Mouse (Mus musculus) kidney, adult 2 months (tissue): ENCODE data around the gene Pid1. TPM values are rescaled to one million over a fixed set of nuclear protein-coding genes. Genes with fewer than 3 reads are reported as not detected.
A peak's percentile ranks its signal among the peaks of the same experiment; 100 is the strongest.

Experiments
- DNase-seq: peaks from one replicate; pipeline ENCODE4 v3.0.0; 2021
- H3K27ac ChIP-seq: fragments of 200-500 bp; 2 replicates; pipeline ENCODE4 v1.5.1; 2012; ENCODE audit warnings: low read depth, low read length, control low read depth, inconsistent platforms; ENCODE audit not compliant: insufficient read depth
- H3K27me3 ChIP-seq: fragments of 200-500 bp; replicated peaks from 2 replicates; pipeline ENCODE4 v1.6.1; 2012; ENCODE audit warnings: mild to moderate bottlenecking, moderate library complexity, low read length, inconsistent platforms; ENCODE audit not compliant: control insufficient read depth, insufficient read depth
- H3K36me3 ChIP-seq: fragments of 200-500 bp; 2 replicates; pipeline ENCODE4 v1.6.1; 2012; ENCODE audit warnings: mild to moderate bottlenecking, moderate library complexity, low read length, inconsistent platforms; ENCODE audit not compliant: control insufficient read depth, insufficient read depth
- H3K4me1 ChIP-seq: fragments of 200-500 bp; 2 replicates; pipeline ENCODE4 v1.6.1; 2011; ENCODE audit warnings: low read length; ENCODE audit not compliant: control insufficient read depth, insufficient read depth
- H3K4me3 ChIP-seq: fragments of 200-500 bp; 2 replicates; pipeline ENCODE4 v1.5.1; 2011; ENCODE audit warnings: mild to moderate bottlenecking, low read depth, low read length, control low read depth; ENCODE audit not compliant: insufficient read depth
- CTCF ChIP-seq: fragments of 200-500 bp; conservative IDR thresholded peaks from 2 replicates; pipeline ENCODE4 v1.5.1; 2011; ENCODE audit warnings: low read depth, mild to moderate bottlenecking, control low read depth, low read length, moderate library complexity, mixed read lengths; ENCODE audit not compliant: insufficient read depth, insufficient read length
- POLR2A ChIP-seq: fragments of 200-500 bp; IDR thresholded peaks from one replicate; pipeline ENCODE4 v1.6.1; 2011; ENCODE audit warnings: low read depth, low read length, control low read depth
- WGBS: fragments of 180-500 bp; shearing (Covaris S2); methylation state at CpG from one replicate; pipeline ENCODE4 v1.1.7; 2018; 5-methylcytosine and 5-hydroxymethylcytosine counted together
- polyA plus RNA-seq: library from polyadenylated mRNA; depleted of rRNA; stranded (reverse); fragments of >200 nt; gene quantifications from 2 replicates; pipeline ENCODE4 v1.2.3, GENCODE M21; 2012; rRNA removed

The Pid1 gene
- 6.7 and 8.5 TPM in 2 replicates for polyA plus RNA-seq

DNA sequence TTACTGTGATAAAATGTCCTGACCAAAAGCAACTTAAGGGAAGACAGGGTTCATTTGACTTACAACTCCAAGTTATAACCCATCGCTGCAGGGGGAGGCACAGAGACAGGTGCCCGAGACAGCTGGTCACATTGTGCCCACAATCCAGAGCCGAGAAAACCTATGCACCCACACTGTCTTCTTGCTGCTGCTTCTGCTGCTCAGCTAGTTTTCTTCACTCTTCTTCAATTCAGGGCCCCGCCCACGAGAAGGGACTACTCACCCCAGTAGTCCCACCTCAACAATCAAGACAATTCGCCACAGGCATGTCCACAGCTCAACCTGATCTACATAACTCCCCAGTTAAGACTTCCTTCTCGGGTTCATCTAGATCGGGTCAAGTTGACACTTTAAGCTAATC lies at the start of gene Pid1:
TSS of gene Pid1 (minus strand) at position 214 of the 400 bp plus-strand sequence.
- no peak within 1 kb of the TSS for H3K27ac ChIP-seq
- WGBS: 88% methylated on average over 8 of the region's 8 CpGs

GRCm38 (mm10) chr1:84409514-84409913 lies 45.5 kb upstream of the Pid1 start:
- DNase-seq: no peak
- 78% methylated on average over 2 of the region's 2 CpGs for WGBS
- Histone ChIP-seq H3K27ac (no peak overlapping the region), H3K4me1 (no peaks in the 10 kb centered on the region), H3K27me3 (no peaks in the 10 kb centered on the region), H3K4me3 (no peak overlapping the region), H3K36me3 (no peaks in the 10 kb centered on the region)
- TF ChIP-seq CTCF (no peak), POLR2A (no peak)

More for the DNA sequence above, at the start of gene Pid1:
- TF ChIP-seq CTCF (no peak), POLR2A (no peak)
- no peak within 1 kb of the TSS for H3K4me3 ChIP-seq
- no peaks in the 10 kb centered on the region for H3K4me1 ChIP-seq
- H3K36me3 ChIP-seq: no peaks in the 10 kb centered on the region
- H3K27me3 ChIP-seq: no peaks in the 10 kb centered on the region
- no peak for DNase-seq

DNA sequence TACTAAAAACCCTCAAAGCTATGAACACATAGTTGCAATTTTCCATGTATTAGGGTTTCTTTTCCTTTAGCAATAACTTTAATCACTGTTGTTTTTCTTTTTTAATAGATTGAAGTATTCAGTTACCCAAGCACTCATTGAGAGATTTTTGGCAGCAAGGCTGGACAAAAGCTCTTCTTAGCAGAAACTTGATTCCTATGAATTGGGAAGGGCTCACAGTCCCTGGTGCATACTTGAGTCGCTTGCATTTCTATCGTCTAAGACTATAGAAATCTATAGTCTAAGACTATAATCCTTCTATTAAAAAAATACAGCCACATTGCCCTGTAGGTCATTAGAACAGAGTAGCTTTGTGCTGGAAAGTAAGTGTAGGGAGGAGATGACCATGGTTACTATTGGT lies 44.9 kb upstream of the Pid1 start:
- TF ChIP-seq CTCF: no peak
- TF ChIP-seq POLR2A: no peak
- no peaks in the 10 kb centered on the region for H3K4me1 ChIP-seq
- no peaks in the 10 kb centered on the region for H3K36me3 ChIP-seq
- H3K27ac ChIP-seq: no peak overlapping the region
- DNase-seq: no peak
- H3K27me3 ChIP-seq: no peaks in the 10 kb centered on the region
- no peak overlapping the region for H3K4me3 ChIP-seq
- 78% methylated on average over 2 of the region's 2 CpGs for WGBS

GRCm38 (mm10) chr1:84406891-84407290 lies 42.9 kb upstream of the Pid1 start:
- no peak overlapping the region; the same call in 1 of the 2 replicates for H3K27ac ChIP-seq
- H3K36me3 ChIP-seq: no peaks in the 10 kb centered on the region
- WGBS: 55% methylated on average over 4 of the region's 4 CpGs
- TF ChIP-seq CTCF: no peak
- no peak for TF ChIP-seq POLR2A
- no peak overlapping the region for H3K4me3 ChIP-seq
- no peaks in the 10 kb centered on the region for H3K27me3 ChIP-seq
- peak; percentile 62 for DNase-seq
- H3K4me1 ChIP-seq: no peaks in the 10 kb centered on the region

- 81% methylated on average over 5 of the region's 5 CpGs for WGBS
Observed at GRCm38 (mm10) chr1:84405551-84406290, 41.7 kb upstream of the Pid1 start.

DNA sequence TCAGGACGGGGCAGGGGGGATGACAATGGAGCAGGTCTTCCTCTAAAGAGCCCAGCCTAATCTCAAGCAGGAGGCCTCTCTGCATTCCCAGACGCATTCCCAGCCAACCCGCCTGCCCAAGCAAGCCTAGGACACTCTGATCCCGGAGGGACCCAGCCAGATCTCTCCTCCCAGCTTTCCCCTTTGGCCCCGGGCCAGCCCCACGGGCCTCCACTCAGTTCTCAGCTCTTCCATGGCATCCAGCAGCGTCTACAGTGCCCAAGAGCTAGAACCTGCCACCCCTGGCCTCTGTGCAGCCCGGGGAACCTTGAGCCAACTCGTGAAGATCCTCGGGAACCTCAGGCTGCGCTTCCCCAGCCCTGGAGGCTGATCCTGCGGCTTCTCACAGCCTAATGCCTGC lies 40.9 kb upstream of the Pid1 start:
- H3K4me1 ChIP-seq: no peaks in the 10 kb centered on the region
- TF ChIP-seq POLR2A: no peak
- TF ChIP-seq CTCF: no peak
- H3K36me3 ChIP-seq: no peaks in the 10 kb centered on the region
- DNase-seq: no peak
- H3K4me3 ChIP-seq: no peak overlapping the region
- H3K27me3 ChIP-seq: no peaks in the 10 kb centered on the region
- H3K27ac ChIP-seq: no peak overlapping the region
- 65% methylated on average over 12 of the region's 12 CpGs for WGBS

More at GRCm38 (mm10) chr1:84405551-84406290, 41.7 kb upstream of the Pid1 start:
- DNase-seq: no peak
- Histone ChIP-seq H3K27ac (no peak overlapping the region), H3K4me3 (no peak overlapping the region), H3K36me3 (no peaks in the 10 kb centered on the region), H3K27me3 (no peaks in the 10 kb centered on the region), H3K4me1 (no peaks in the 10 kb centered on the region)
- TF ChIP-seq CTCF (no peak), POLR2A (no peak)

DNA sequence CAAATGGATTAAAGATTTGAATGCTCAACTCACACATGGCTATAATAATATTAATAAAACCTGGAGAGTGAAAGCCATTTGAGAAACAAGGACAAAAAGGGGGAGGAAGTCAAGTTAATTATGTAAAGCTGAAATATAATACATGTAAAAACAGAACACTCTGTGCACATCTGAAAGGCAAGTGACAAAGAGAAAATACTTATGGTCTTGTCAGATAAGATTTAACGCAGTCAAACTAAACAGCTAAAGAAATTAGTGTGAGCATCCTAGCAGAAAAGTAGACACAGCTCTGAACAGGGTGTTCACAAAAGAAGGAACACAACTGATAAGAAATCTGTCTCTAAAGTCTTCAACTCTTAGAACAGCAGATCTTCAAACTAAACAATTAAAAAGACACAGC lies 38.2 kb upstream of the Pid1 start:
- no peaks in the 10 kb centered on the region for H3K4me1 ChIP-seq
- WGBS: 46% methylated on average over 1 of the region's 1 CpGs

More for the DNA sequence above, 38.2 kb upstream of the Pid1 start:
- Histone ChIP-seq H3K27ac (no peak overlapping the region), H3K36me3 (no peaks in the 10 kb centered on the region), H3K4me3 (no peak overlapping the region), H3K27me3 (no peaks in the 10 kb centered on the region)
- TF ChIP-seq POLR2A (no peak), CTCF (no peak)
- no peak for DNase-seq
